Mouse (Mus musculus) megakaryocyte-erythroid progenitor cell, adult 5-6 weeks (primary cell): Measurements from ENCODE around the gene Rap1gds1. TPM values are rescaled to one million over a fixed set of nuclear protein-coding genes. Genes with fewer than 3 reads are reported as not detected.

Experiments
- ATAC-seq: replicated peaks from 2 replicates; pipeline ENCODE4 v1.8.0; 2016; ENCODE audit warnings: mild to moderate bottlenecking, inconsistent platforms; ENCODE audit not compliant: severe bottlenecking, poor library complexity, low FRiP score, low TSS enrichment
- total RNA-seq, 2 experiments: library from RNA; stranded (forward) in 1 of 2; stranded (reverse) in 1 of 2; fragments of 200-1000, 215-1000 nt in 1 of 2; fragments of >200 nt in 1 of 2; fragmentation: Nextera tagmentation in 1 of 2; gene quantifications; 2 replicates each; pipeline ENCODE4 v1.2.3; 2014 to 2017

The Rap1gds1 gene
- total RNA-seq, 2 experiments from 2014 or later, result 20.8 to 24.3 TPM

DNA sequence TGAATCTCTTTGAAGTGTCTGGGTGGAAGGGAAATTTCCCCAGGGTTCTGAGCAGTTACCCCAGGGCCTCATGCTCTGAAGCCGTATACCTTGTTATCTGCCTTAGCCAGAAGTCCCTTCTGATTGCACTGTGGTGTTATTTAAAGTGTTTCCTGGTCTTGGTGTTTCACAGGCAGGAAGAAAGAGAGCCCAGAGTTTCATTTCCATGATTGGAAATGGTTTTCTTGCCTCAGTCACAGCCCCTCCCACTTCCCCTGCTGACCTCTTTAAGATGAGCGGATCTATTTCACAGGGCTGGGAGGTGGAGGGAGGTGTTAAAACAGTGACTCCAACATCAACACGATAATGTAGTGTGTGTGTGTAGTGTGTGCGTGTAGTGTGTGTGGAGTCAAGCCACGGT, 181.5 kb downstream of the Rap1gds1 start:
- peak; percentile 78 for ATAC-seq

DNA sequence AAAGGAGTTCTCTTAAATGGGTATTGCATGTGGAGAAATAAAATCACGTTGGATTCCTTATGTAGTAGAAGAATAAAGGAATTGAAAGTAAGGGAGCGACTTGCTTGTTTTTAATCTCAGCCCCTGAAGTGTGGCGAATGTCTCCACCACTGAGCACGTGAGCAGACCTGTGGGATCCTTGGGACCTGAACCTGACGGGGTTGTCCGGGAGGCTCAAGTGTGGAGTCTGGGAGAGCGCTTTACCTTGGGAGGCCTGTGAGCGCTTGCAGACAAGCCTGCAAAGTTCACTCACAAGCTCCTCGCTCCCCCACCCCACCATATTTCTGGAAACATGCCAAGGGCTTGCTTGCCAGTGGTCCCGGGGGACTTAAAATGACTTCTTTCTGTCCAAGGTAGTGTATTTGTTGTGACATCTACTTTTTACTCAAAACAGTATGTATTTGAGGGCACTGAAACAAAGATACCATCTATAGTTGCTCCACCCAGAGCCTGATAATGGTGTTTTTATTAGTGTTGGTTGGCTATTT, 185.2 kb downstream of the Rap1gds1 start:
- ATAC-seq, result no peak

DNA sequence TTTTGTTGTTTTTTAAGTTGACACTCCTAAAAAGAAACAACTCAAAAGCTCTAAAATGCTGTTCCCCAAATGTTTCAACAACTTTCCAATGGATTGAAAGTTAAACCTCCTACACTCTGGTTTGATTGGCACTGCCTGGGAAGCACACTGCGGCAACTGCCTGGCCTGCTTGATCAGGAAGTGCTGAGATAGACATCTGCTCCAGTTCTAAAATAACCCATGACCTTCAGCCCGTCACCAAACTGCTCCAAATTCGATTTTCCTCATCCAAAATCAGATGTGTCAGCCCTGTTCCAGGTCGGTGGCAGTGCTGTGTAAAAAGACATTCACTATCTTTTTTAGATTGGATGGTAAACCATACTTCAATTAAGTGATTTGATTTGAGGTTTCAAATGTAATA, 185.8 kb downstream of the Rap1gds1 start:
- no peak for ATAC-seq

DNA sequence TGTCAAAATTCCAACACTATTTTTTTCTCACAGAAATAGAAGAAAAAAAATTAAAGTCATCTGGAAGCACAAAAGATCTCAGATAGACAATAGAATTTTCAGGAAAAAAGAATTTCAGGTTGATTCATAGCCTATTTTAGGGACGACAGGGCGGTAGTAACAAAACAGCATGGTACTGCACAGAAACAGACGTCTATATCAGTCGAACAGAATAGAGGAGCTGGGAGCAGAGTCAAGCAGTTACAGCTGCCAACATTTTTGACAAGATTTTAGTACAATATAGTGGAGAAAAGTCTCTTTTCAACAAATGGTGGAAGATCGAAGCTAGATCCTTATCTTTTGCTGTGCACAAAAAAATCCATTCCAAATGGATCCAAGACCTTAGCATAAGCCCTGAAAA, 188.9 kb downstream of the Rap1gds1 start:
- ATAC-seq, result no peak

DNA sequence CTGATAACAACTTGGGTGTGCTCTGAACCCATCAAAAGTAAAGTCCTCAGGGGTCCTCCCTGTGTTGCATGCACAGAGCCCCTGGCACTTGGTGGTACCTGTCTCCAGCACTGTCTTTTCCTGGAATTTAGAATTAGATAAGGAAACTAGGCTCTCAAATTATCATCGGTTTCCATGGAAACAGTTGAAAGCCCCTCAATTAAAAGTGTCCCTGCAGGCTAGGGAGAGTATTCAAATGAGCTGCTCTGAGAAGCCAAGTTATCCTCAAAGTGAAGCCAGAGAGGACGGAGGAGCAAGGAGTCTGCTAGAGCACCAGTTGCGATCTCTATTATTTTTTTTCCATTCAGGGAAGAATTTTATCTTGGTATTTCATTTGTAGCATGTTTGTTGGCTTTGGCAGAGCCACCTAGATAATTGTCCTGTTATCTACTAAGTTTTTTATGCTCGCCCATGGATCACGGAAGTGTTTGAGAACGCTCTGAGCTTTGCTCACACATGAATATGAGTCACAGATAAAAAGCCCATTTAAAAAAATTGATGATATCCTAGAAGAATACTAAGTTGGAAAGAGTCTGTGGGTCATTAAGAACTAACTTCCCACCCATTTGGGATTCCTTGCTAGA, 193.2 kb downstream of the Rap1gds1 start:
- ATAC-seq, result no peak

DNA sequence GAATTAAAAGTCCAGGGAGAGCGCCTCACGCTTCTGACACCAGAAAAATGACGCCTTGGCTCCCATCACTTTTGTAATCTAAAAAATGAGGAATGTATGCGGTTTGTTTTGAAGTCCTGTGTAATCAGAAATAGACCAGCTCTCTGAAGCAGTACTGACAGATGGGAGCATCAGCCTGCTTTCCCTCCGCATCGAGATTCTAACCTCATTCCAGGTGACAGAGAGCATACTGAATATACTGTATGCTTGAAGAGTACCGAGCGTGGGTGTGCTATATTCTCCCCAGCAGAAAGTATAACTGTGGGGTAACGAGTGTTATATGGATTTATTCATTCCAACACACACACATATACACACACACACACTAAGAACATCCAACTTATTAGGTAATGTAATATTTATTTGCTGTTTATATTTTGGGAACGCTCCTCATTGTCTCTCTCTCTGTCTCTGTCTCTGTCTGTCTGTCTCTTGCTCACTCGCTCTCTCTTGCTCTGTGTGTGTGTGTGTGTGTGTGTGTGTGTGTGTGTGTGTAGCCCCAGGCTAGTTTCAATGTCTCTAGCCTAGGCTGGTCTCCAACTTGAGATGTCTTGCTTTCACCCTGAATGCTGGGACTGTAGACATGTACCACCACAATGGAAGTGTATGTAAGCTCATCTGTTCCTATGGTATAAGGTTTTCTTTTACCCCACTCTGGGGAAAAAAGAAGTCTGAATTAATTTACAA, 193.8 kb downstream of the Rap1gds1 start:
- 0 out of 2 replicates have a peak, but pooled peaks have one; percentile 35 for ATAC-seq

DNA sequence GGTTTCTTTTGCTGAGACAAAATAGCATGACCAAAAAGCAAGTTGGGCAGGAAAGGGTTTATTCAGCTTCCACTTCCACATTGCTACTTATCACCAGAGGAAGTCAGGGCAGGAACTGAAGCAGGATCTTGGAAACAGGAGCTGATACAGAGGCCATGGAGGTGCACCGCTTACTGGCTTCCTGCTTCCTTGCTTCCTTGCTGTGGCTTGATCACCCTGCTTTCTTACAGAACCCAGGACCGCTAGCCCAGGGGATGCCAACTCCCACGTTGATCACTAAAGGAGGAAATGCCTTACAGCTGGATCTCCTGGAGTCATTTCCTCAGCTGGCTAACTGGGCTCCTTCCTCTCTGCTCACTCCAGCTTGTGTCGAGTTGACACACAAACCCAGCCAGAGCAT, 197.3 kb downstream of the Rap1gds1 start:
- no peak for ATAC-seq

DNA sequence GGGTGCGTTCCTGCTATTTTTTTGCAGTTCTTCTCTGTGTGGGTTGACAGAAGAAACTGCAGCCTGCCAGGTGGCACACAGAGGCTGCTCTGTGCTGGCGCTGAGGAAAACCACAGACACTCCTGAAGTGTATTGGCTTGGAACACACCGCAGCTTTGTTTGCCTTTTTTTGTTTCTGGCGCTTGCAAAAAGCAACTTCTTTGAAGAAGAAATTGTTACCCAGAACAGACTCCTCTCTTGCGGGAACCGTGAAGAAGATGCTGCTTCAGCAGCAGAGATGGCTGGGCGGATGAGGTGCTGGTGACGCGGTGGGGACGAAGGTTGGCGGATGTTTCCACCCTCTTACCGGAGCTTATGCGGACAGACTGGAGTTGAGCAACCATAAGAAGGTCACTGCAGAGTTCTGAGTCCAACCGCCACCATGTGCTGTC, 198.1 kb downstream of the Rap1gds1 start:
- ATAC-seq, result no peak

DNA sequence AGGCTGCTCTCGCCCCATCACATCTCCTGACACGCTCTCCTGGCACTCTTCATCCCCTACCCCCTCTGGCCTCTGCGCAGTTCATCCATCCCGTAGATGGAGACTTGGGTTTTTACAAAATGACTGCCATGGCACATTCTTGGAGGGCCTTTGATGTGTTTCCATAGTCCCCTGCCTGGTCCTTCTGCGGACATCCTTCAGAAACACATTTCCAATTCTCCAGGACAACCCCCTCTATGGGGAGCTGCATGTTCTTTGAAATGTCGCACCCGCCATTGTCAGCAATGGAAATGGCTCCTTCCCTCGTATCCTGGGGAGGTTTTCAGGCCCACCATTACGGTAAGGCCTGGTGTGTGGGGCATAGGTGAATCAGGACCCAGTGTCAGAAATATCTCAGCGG, 198.6 kb downstream of the Rap1gds1 start:
- ATAC-seq, result no peak

DNA sequence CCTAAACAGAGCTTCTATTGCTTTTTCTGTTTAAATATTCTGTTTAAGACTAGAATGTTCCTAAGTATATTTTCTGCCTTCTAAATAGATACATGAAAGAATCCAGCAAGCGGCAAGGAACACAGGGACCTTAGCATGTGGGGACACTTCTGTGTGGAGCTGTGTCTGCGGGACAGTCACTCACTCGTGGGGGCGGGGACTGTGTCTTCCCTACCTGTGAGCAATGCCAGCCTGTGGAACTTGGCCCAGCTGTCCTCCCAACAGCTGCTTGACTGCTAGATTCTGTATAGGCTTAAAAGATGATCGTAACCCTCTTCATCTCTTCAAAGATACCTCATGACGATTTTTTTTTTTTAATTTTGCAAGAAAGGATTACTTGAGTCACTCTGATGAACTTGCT, 199.1 kb downstream of the Rap1gds1 start:
- no peak for ATAC-seq

Other genes with a start within 250 kb of the Rap1gds1 start
- gene Stpg2, start 130.5 kb upstream of the Rap1gds1 start, total RNA-seq (2014; fragmentation: Nextera tagmentation), result not detected in 2 replicates
- not detected in 2 replicates for gene Stpg2, start 130.5 kb upstream of the Rap1gds1 start, total RNA-seq (2017)